Mouse (Mus musculus): ENCODE data around the gene Kirrel. TPM values are rescaled to one million over a fixed set of nuclear protein-coding genes. Genes with fewer than 3 reads are reported as not detected.

Gene Kirrel
- polyA plus RNA-seq, 1 experiment from 2014 or later = 3.5 TPM

DNA sequence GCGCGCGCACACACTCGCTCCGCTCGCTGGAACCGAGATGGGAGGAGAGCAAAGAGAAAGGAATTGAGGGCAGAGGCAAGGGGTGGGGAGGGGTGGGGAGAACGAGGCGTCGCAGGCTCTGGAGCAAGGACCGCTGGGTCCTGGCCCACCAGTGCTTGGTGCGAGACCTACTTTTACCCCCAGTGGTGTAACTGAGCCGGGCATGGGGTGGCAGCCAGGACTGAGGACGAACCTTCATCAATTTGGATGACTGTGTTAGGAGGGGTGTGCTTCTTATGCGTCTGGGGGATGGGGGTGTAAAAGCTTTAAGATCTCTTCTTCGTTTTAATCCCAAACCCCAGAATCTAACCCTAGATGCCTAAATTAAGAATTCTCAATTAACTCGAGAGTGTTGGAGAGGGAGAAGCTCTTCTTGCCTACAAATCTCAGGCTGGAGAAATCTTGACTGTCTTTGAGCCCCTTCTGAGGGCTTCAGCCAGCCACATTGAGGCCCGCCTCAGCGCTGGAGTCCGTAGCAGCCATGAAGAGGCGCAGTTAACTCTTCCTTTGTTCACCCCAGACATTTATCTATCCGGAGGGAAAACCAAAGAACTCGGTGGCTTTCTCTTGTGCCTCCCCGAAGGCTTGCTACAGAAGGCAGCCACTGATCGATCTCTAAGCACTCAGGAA lies 356 bp upstream of the Kirrel start:
- WGBS = 2% methylated on average over 23 of the region's 25 CpGs
- TF ChIP-seq CTCF (IDR thresholded peaks at IDR 0.05) (no peak), EP300 (IDR thresholded peaks at IDR 0.05) (no peak)
- Histone ChIP-seq H3K27me3 (replicated peaks; ENCODE audit: insufficient read depth, low read length) (no peaks in the 10 kb centered on the region), H3K4me2 (replicated peaks; ENCODE audit: low read depth, low read length) (peak overlapping the region; percentile 72), H3K9me3 (ENCODE audit: low read length) (no peaks in the 10 kb centered on the region), H3K4me3 (ENCODE audit: low read depth, low read length) (peak overlapping the region; percentile 69), H3K9ac (replicated peaks; ENCODE audit: low read depth) (0 out of 2 replicates have a peak overlapping the region, but pooled peaks have one; percentile 64), H3K4me1 (ENCODE audit: insufficient read depth, low read depth, low read length) (peaks cover 17% of the 10 kb centered on the region), H3K36me3 (ENCODE audit: insufficient read depth, low read length) (no peaks in the 10 kb centered on the region), H3K27ac (ENCODE audit: low read length) (peak overlapping the region; percentile 43; the same call in 1 of the 2 replicates)
- DNase-seq (ENCODE audit: low spot score) (no peak), ATAC-seq (no peak; the same call in 1 of the 2 replicates)

GRCm38 (mm10) chr3:87173486-87174085 lies 961 bp downstream of the Kirrel start:
- Histone ChIP-seq H3K36me3 (ENCODE audit: insufficient read depth, low read length) (no peaks in the 10 kb centered on the region), H3K4me2 (replicated peaks; ENCODE audit: low read depth, low read length) (peak overlapping the region; percentile 72), H3K4me3 (ENCODE audit: low read depth, low read length) (peak overlapping the region; percentile 69), H3K27ac (ENCODE audit: low read length) (peak overlapping the region; percentile 66), H3K4me1 (ENCODE audit: insufficient read depth, low read depth, low read length) (peaks cover 17% of the 10 kb centered on the region), H3K9me3 (ENCODE audit: low read length) (no peaks in the 10 kb centered on the region), H3K27me3 (replicated peaks; ENCODE audit: insufficient read depth, low read length) (no peaks in the 10 kb centered on the region), H3K9ac (replicated peaks; ENCODE audit: low read depth) (peak overlapping the region; percentile 64)
- WGBS = 4% methylated on average over 8 of the region's 8 CpGs
- no peak for DNase-seq (ENCODE audit: low spot score)
- no peak for ATAC-seq
- TF ChIP-seq EP300 (IDR thresholded peaks at IDR 0.05) (no peak), CTCF (IDR thresholded peaks at IDR 0.05) (no peak)

- Histone ChIP-seq H3K4me3 (ENCODE audit: low read depth, low read length) (peak overlapping the region; percentile 69; the same call in 1 of the 2 replicates), H3K9me3 (ENCODE audit: low read length) (no peaks in the 10 kb centered on the region), H3K27ac (ENCODE audit: low read length) (no peak overlapping the region), H3K27me3 (replicated peaks; ENCODE audit: insufficient read depth, low read length) (no peaks in the 10 kb centered on the region), H3K9ac (replicated peaks; ENCODE audit: low read depth) (no peak overlapping the region), H3K36me3 (ENCODE audit: insufficient read depth, low read length) (no peaks in the 10 kb centered on the region), H3K4me1 (ENCODE audit: insufficient read depth, low read depth, low read length) (peaks cover 17% of the 10 kb centered on the region), H3K4me2 (replicated peaks; ENCODE audit: low read depth, low read length) (peak overlapping the region; percentile 72)
- no peak for TF ChIP-seq EP300 (IDR thresholded peaks at IDR 0.05)
- no peak for TF ChIP-seq CTCF (IDR thresholded peaks at IDR 0.05)
- ATAC-seq (no peak), DNase-seq (ENCODE audit: low spot score) (no peak)
- WGBS = 3% methylated on average over 2 of the region's 2 CpGs
Measured at GRCm38 (mm10) chr3:87173103-87173444, 1.5 kb downstream of the Kirrel start.

GRCm38 (mm10) chr3:87172351-87173102 lies 2.0 kb downstream of the Kirrel start:
- H3K4me1 ChIP-seq (ENCODE audit: insufficient read depth, low read depth, low read length) = peaks cover 17% of the 10 kb centered on the region

GRCm38 (mm10) chr3:87171201-87172100 lies 3.1 kb downstream of the Kirrel start:
- H3K4me3 ChIP-seq (ENCODE audit: low read depth, low read length) = no peak overlapping the region; the same call in 1 of the 2 replicates
- no peaks in the 10 kb centered on the region for H3K9me3 ChIP-seq (ENCODE audit: low read length)
- ATAC-seq (no peak), DNase-seq (ENCODE audit: low spot score) (no peak)
- WGBS = 46% methylated on average over 12 of the region's 13 CpGs
- TF ChIP-seq EP300 (IDR thresholded peaks at IDR 0.05) (no peak), CTCF (IDR thresholded peaks at IDR 0.05) (no peak)
- no peak overlapping the region for H3K27ac ChIP-seq (ENCODE audit: low read length)
- H3K36me3 ChIP-seq (ENCODE audit: insufficient read depth, low read length) = no peaks in the 10 kb centered on the region
- peak overlapping the region; percentile 72 for H3K4me2 ChIP-seq (replicated peaks; ENCODE audit: low read depth, low read length)
- H3K9ac ChIP-seq (replicated peaks; ENCODE audit: low read depth) = no peak overlapping the region
- H3K4me1 ChIP-seq (ENCODE audit: insufficient read depth, low read depth, low read length) = peaks cover 17% of the 10 kb centered on the region
- H3K27me3 ChIP-seq (replicated peaks; ENCODE audit: insufficient read depth, low read length) = no peaks in the 10 kb centered on the region

More at GRCm38 (mm10) chr3:87172351-87173102, 2.0 kb downstream of the Kirrel start:
- peak overlapping the region; percentile 69 for H3K4me3 ChIP-seq (ENCODE audit: low read depth, low read length)
- DNase-seq (ENCODE audit: low spot score) (peak; percentile 63), ATAC-seq (no peak)
- TF ChIP-seq CTCF (IDR thresholded peaks at IDR 0.05) = no peak
- TF ChIP-seq EP300 (IDR thresholded peaks at IDR 0.05) = no peak
- no peaks in the 10 kb centered on the region for H3K36me3 ChIP-seq (ENCODE audit: insufficient read depth, low read length)
- H3K27ac ChIP-seq (ENCODE audit: low read length) = no peak overlapping the region
- H3K9me3 ChIP-seq (ENCODE audit: low read length) = no peaks in the 10 kb centered on the region
- H3K27me3 ChIP-seq (replicated peaks; ENCODE audit: insufficient read depth, low read length) = no peaks in the 10 kb centered on the region
- peak overlapping the region; percentile 72 for H3K4me2 ChIP-seq (replicated peaks; ENCODE audit: low read depth, low read length)
- peak overlapping the region; percentile 5; the same call in 1 of the 2 replicates for H3K9ac ChIP-seq (replicated peaks; ENCODE audit: low read depth)
- WGBS = 4% methylated on average over 15 of the region's 15 CpGs

Data from lung, postnatal 0 days (tissue).